Mouse (Mus musculus): ENCODE results near the gene Cyb5r3.
A peak's percentile ranks its signal among the peaks of the same experiment; 100 is the strongest.
"Not testable (repeated sequence)": the region's sequence is repeated elsewhere in the genome, so short reads cannot be mapped to it uniquely, and the experiment has no call there.

Gene Cyb5r3

GRCm38 (mm10) chr15:83149196-83150072, 23.0 kb downstream of the Cyb5r3 start, which contains the start of gene Poldip3:
TSS of gene Poldip3 (minus strand) at chr15:83149384.
- DNase-seq: peak; percentile 98

GRCm38 (mm10) chr15:83148801-83149195, 23.6 kb downstream of the Cyb5r3 start:
- no peak for DNase-seq

GRCm38 (mm10) chr15:83148395-83148794, 24.0 kb downstream of the Cyb5r3 start:
- DNase-seq: no peak

GRCm38 (mm10) chr15:83145541-83145940, 26.9 kb downstream of the Cyb5r3 start:
- DNase-seq: no peak

- no peak for DNase-seq
These were observed 29.5 kb downstream of the Cyb5r3 start for GRCm38 (mm10) chr15:83142861-83143260.

- no peak for DNase-seq
These were observed 36.7 kb downstream of the Cyb5r3 start for GRCm38 (mm10) chr15:83135654-83136053.

GRCm38 (mm10) chr15:83134671-83135070, 37.7 kb downstream of the Cyb5r3 start:
- no peak for DNase-seq

GRCm38 (mm10) chr15:83129530-83130231, 42.7 kb downstream of the Cyb5r3 start:
- DNase-seq: no peak

GRCm38 (mm10) chr15:83127037-83127436, 45.4 kb downstream of the Cyb5r3 start:
- DNase-seq: not testable (repeated sequence)

- no peak for DNase-seq
These were observed 45.8 kb downstream of the Cyb5r3 start for GRCm38 (mm10) chr15:83126582-83126981.

GRCm38 (mm10) chr15:83124625-83125024, 47.8 kb downstream of the Cyb5r3 start:
- DNase-seq: no peak

GRCm38 (mm10) chr15:83122566-83123145, 49.7 kb downstream of the Cyb5r3 start, which contains the start of gene Rrp7a:
TSS of gene Rrp7a (minus strand) at chr15:83122801.
- DNase-seq: peak; percentile 93 to 95

GRCm38 (mm10) chr15:83121709-83122565, 50.5 kb downstream of the Cyb5r3 start:
- peak; percentile 42 to 70 for DNase-seq

- DNase-seq: peak; percentile 69 to 82
These were observed 54.0 kb downstream of the Cyb5r3 start for GRCm38 (mm10) chr15:83118360-83118759.

GRCm38 (mm10) chr15:83115071-83115470, 57.3 kb downstream of the Cyb5r3 start:
- no peak for DNase-seq

GRCm38 (mm10) chr15:83114106-83114505, 58.3 kb downstream of the Cyb5r3 start:
- no peak for DNase-seq

GRCm38 (mm10) chr15:83112898-83113297, 59.5 kb downstream of the Cyb5r3 start:
- peak; percentile 68 to 84 for DNase-seq

GRCm38 (mm10) chr15:83111874-83112273, 60.5 kb downstream of the Cyb5r3 start:
- no peak for DNase-seq

GRCm38 (mm10) chr15:83111290-83111689, 61.1 kb downstream of the Cyb5r3 start:
- no peak for DNase-seq

- no peak for DNase-seq
These were observed 64.6 kb downstream of the Cyb5r3 start for GRCm38 (mm10) chr15:83107814-83108213.

- no peak for DNase-seq
These were observed 66.0 kb downstream of the Cyb5r3 start for GRCm38 (mm10) chr15:83106426-83106825.

Data from cerebellum, postnatal 25 days (tissue).